Mouse (Mus musculus): ENCODE data around the gene Mdm2.

Mdm2 gene

DNA sequence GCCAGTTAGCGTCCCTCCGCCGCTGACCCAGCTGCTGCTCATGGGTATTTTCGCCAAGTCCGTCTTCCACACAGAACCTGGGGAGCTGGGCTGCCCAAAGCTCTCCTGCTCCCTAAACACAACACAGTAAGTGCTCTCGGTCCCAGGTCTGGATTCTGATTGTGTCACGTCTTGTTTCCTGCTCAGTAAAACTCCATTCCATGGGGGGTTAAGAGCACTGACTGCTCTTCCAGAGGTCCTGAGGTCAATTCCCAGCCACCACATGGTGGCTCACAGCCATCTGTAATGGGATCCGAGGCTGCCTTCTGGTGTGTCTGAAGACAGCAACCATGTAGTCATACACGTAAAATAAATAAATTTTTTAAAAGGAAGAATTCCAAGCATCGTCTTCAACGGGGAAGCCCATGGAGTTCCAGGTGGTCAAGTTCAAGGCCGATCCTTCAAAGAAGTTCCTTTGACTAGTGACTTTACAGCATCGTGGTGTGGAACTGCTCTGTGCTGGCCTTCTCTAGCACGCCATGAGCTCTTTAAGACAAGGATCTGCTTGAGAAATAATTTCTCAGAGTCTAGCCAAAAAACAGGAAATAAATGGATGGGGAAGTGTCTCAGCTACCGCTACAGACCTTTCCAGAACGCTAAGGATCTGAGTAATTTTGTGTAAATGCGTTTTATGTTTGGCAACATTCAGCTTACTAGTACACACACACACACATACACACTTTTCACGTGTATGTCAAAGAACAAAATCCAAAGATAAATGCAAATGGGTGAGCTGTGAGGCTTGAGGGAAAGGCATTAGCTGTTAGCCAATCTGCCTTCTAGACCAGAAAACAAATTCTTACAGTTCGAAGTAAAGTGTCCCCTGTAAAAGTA lies 26.0 kb downstream of the Mdm2 start:
- no peak for DNase-seq (ENCODE audit: low spot score in 2 of 2)

DNA sequence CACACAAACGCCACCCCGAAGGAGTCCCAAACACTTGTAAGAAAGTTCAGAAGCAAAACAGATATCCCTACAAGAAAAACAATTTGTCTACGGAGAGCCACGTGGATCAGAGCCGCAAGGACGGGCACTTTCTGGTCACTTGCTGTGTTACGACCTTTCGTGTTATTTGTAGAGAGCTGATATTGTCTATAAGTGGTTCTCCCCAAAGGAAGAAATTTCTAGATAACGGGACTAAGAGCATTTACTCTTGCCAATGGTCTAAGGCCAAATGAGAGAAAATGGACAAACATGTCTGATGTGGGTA lies 26.9 kb downstream of the Mdm2 start:
- DNase-seq (ENCODE audit: low spot score in 2 of 2): no peak

GRCm38 (mm10) chr10:117682858-117683733 lies 27.5 kb downstream of the Mdm2 start:
- DNase-seq (ENCODE audit: low spot score in 2 of 2): no peak

DNA sequence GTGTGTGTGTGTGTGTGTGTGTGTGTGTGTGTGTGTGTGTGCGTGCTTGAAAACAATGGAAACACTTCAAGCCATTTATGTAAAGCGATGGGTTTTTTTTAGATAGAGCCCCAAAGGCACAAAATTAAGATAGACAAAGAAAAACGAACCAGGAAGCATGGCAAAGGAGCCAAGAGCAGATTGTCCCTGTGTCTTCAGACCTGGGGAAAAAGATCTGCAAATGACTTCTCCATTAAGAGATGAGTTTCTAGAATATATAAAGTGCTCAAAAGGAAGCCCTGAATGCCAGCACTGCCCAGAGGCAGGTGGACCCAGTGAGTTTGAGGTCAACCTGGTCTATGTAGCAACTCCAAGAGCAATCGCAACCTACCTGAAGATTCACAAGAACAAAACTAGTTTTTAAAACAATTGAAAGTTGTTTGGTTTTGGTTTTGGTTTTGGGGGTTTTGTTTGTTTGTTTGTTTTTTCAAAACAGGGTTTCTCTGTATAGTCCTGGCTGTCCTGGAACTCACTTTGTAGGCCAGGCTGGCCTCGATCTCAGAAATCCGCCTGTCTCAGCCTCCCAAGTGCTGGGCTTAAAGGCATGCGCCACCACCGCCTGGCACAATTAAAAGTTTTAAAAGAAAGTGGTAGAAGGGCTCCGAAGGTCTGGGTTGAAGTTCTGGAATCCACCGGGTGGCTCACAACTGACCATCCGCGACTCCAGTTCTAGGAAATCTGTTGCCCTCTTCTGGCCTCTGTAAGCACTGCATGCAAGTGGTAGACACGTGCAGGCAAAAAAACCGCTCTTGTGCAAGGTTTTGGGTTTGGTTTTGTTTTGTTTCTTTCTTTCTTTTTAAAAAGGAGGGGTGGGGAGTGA lies 28.3 kb downstream of the Mdm2 start:
- DNase-seq (ENCODE audit: low spot score in 2 of 2): no peak

- DNase-seq (ENCODE audit: low spot score in 2 of 2): no peak
These were observed 29.0 kb downstream of the Mdm2 start for GRCm38 (mm10) chr10:117681543-117681942.

DNA sequence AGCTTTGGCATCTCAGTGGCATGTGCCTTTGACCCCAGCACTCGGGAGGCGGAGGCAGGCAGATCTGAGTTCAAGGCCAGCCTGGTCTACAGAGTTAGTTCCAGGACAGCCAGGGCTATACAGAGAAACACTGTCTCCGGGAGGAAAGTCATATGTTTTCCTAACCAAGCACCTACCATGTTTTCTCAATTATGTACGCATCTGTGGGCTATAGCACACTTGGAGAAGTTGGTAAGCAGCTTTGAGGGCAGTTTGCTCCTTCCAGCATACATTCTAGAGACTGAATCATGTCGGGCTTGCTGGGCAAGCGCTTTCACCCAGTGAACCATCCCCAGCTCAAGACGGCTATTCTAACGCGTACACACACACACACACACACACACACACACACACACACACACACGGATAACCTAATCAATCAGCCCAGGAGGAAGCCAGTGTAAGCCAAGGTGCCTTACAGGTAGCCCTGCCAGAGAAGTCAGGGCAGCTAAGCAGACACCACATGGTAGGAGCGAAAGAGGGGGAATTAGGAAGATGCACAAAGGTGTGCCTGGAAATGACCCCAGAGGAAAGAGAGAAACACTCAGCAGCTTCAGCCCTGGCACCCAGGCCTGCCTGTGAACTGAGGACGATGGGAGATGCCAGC lies 29.6 kb downstream of the Mdm2 start:
- DNase-seq (ENCODE audit: low spot score in 2 of 2): no peak

GRCm38 (mm10) chr10:117679963-117680473 lies 30.5 kb downstream of the Mdm2 start:
- no peak for DNase-seq (ENCODE audit: low spot score in 2 of 2)

- DNase-seq (ENCODE audit: low spot score in 2 of 2): no peak
These were observed 31.4 kb downstream of the Mdm2 start for GRCm38 (mm10) chr10:117679029-117679686.

- DNase-seq (ENCODE audit: low spot score in 2 of 2): no peak
These were observed 32.2 kb downstream of the Mdm2 start for GRCm38 (mm10) chr10:117678357-117678756.

GRCm38 (mm10) chr10:117677494-117678236 lies 32.9 kb downstream of the Mdm2 start:
- peak in 1 of 2 experiments; percentile 22 for DNase-seq (ENCODE audit: low spot score in 2 of 2)

GRCm38 (mm10) chr10:117676644-117677313 lies 33.8 kb downstream of the Mdm2 start:
- no peak for DNase-seq (ENCODE audit: low spot score in 2 of 2)

- DNase-seq (ENCODE audit: low spot score in 2 of 2): no peak
These were observed 34.4 kb downstream of the Mdm2 start for GRCm38 (mm10) chr10:117676036-117676643.

- no peak for DNase-seq (ENCODE audit: low spot score in 2 of 2)
These were observed 35.2 kb downstream of the Mdm2 start for GRCm38 (mm10) chr10:117675096-117676035.

- no peak for DNase-seq (ENCODE audit: low spot score in 2 of 2)
These were observed 36.1 kb downstream of the Mdm2 start for GRCm38 (mm10) chr10:117674359-117675019.

GRCm38 (mm10) chr10:117673913-117674312 lies 36.6 kb downstream of the Mdm2 start:
- DNase-seq (ENCODE audit: low spot score in 2 of 2): no peak

- no peak for DNase-seq (ENCODE audit: low spot score in 2 of 2)
These were observed 37.9 kb downstream of the Mdm2 start for GRCm38 (mm10) chr10:117672693-117673092.
